Mouse (Mus musculus): Measurements from ENCODE around the gene Ugt1a7c. TPM values are rescaled to one million over a fixed set of nuclear protein-coding genes. Genes with fewer than 3 reads are reported as not detected.

Ugt1a7c gene
- total and polyA plus RNA-seq, 3 experiments: 2.2 to 15.3 (median 11.1) TPM

DNA sequence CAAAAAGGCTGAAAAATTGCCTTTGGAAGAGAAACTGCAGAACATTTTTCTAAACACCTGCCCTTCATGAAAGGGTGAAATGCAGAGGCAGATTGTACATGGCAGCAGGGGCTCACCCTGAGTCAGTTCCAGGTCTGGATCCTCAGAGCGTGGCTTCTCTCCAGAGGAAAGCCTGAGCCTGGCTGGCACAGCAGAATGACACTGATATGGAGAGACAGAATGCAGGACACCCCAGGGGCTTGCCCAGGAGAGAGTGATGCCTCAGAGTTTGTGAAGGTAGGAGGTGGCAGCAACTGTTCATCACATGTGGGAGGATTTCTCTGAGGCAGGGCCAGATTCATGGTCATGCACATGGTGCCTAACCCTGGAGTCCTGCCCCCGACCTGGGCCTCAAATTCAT is 105.1 kb downstream of the Ugt1a7c start:
- TF ChIP-seq RAD21 (IDR thresholded peaks at IDR 0.05; ENCODE audit: low read depth, low read length) (no peak), BHLHE40 (IDR thresholded peaks at IDR 0.05; ENCODE audit: low read depth, low read length) (no peak), KAT2A (IDR thresholded peaks at IDR 0.05; ENCODE audit: insufficient replicate concordance, low read length) (no peak), MAZ (IDR thresholded peaks at IDR 0.05; ENCODE audit: low read depth, low read length) (no peak)
- Histone ChIP-seq H3K27me3 (replicated peaks) (no peaks in the 10 kb centered on the region), H3K4me1 (ENCODE audit: control insufficient read depth in 1 of 2, insufficient read depth in 2 of 2) (peaks cover 0 to 11% of the 10 kb centered on the region in 2 experiments; a peak in 2 of 4 replicates), H3K4me3 (replicated peaks in 1 of 3; ENCODE audit: low read depth in 2 of 3, low read length in 2 of 3, poor library complexity in 1 of 3) (no peak overlapping the region), H3K9ac (ENCODE audit: insufficient read depth, low read depth) (no peak overlapping the region), H3K4me2 (ENCODE audit: insufficient read depth, low read depth, poor library complexity, severe bottlenecking) (no peak overlapping the region), H3K79me2 (replicated peaks; ENCODE audit: control insufficient read depth, extremely low read depth, insufficient read depth, poor library complexity, severe bottlenecking) (no peaks in the 10 kb centered on the region), H3K9me3 (replicated peaks; ENCODE audit: low read length) (no peaks in the 10 kb centered on the region), H3K36me3 (replicated peaks in 1 of 2; ENCODE audit: control insufficient read depth in 1 of 2, insufficient read depth in 1 of 2, low read length in 1 of 2) (peaks cover 0 to 2% of the 10 kb centered on the region in 2 experiments), H3K27ac (ENCODE audit: insufficient read depth, low read depth) (no peak overlapping the region)
- in situ Hi-C loops (cut with MboI; ENCODE audit: low pct_ligation_motif_present, low pct_unique_long_range_greater_than_20kb, low sequenced_read_pairs) (no loop called here), dilution Hi-C loops (cut with MboI; ENCODE audit: extremely low pct_ligation_motif_present, extremely low pct_unique_long_range_greater_than_20kb, low sequenced_read_pairs) (no loop called here)
- no peak for DNase-seq (ENCODE audit: extremely low read depth)

DNA sequence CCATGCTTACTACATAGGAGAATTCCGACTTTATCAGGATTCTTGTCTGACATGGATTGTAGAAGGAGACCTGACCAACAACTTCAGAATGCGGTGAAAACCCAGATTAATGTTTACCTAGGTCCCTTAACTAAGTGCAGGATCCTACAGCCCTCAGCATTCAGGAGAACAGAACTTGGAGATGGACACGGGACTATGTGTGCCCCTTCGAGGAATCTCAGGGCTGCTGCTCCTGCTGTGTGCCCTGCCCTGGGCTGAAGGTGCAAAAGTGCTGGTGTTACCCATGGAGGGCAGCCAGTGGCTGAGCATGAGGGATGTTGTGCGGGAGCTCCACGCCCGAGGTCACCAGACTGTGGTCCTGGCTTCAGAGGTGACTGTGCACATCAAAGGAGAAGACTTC is 105.6 kb downstream of the Ugt1a7c start, which contains the start of gene Ugt1a2:
Gene Ugt1a2, plus strand, starts transcription at position 146 of the 400 bp plus-strand sequence.
- H3K4me1 ChIP-seq (ENCODE audit: control insufficient read depth in 1 of 2, insufficient read depth in 2 of 2): peaks cover 0 to 11% of the 10 kb centered on the region in 2 experiments; a peak in 2 of 4 replicates
- DNase-seq (ENCODE audit: extremely low read depth): no peak
- no peak within 1 kb of the TSS for H3K27ac ChIP-seq (ENCODE audit: insufficient read depth, low read depth)
- H3K9ac ChIP-seq (ENCODE audit: insufficient read depth, low read depth): no peak within 1 kb of the TSS
- H3K9me3 ChIP-seq (replicated peaks; ENCODE audit: low read length): peaks cover 2% of the 10 kb centered on the region
- in situ Hi-C loops (cut with MboI; ENCODE audit: low pct_ligation_motif_present, low pct_unique_long_range_greater_than_20kb, low sequenced_read_pairs) (no loop called here), dilution Hi-C loops (cut with MboI; ENCODE audit: extremely low pct_ligation_motif_present, extremely low pct_unique_long_range_greater_than_20kb, low sequenced_read_pairs) (no loop called here)
- no peak within 1 kb of the TSS for H3K4me2 ChIP-seq (ENCODE audit: insufficient read depth, low read depth, poor library complexity, severe bottlenecking)
- peaks cover 0 to 5% of the 10 kb centered on the region in 2 experiments for H3K36me3 ChIP-seq (replicated peaks in 1 of 2; ENCODE audit: control insufficient read depth in 1 of 2, insufficient read depth in 1 of 2, low read length in 1 of 2)
- H3K4me3 ChIP-seq (replicated peaks in 1 of 3; ENCODE audit: low read depth in 2 of 3, low read length in 2 of 3, poor library complexity in 1 of 3): no peak within 1 kb of the TSS
- no peaks in the 10 kb centered on the region for H3K79me2 ChIP-seq (replicated peaks; ENCODE audit: control insufficient read depth, extremely low read depth, insufficient read depth, poor library complexity, severe bottlenecking)
- no peaks in the 10 kb centered on the region for H3K27me3 ChIP-seq (replicated peaks)
- no peak for TF ChIP-seq ELF1 (IDR thresholded peaks at IDR 0.05; ENCODE audit: low read depth, low read length)
- no peak for TF ChIP-seq EP300 (IDR thresholded peaks at IDR 0.05; ENCODE audit: low read length)
- TF ChIP-seq IRF4 (IDR thresholded peaks at IDR 0.05; ENCODE audit: low read depth, low read length): no peak
- TF ChIP-seq TBP (conservative IDR thresholded peaks at IDR 0.05; ENCODE audit: low read depth, low read length): no peak
- no peak for TF ChIP-seq MAX (IDR thresholded peaks at IDR 0.05; ENCODE audit: low read length)
- TF ChIP-seq KAT2A (IDR thresholded peaks at IDR 0.05; ENCODE audit: insufficient replicate concordance, low read length): no peak
- no peak for TF ChIP-seq NELFE (IDR thresholded peaks at IDR 0.05; ENCODE audit: low read depth, low read length)
- no peak for TF ChIP-seq POLR2A (IDR thresholded peaks at IDR 0.05; ENCODE audit: low read depth, low read length)
- no peak for TF ChIP-seq RAD21 (IDR thresholded peaks at IDR 0.05; ENCODE audit: low read depth, low read length)
- no peak for TF ChIP-seq JUN (IDR thresholded peaks at IDR 0.05; ENCODE audit: insufficient read depth, low read depth, low read length)
- TF ChIP-seq RCOR1 (conservative IDR thresholded peaks at IDR 0.05; ENCODE audit: low read depth, low read length): no peak
- no peak for TF ChIP-seq CHD1 (IDR thresholded peaks at IDR 0.05; ENCODE audit: low read depth, low read length)
- TF ChIP-seq MAZ (IDR thresholded peaks at IDR 0.05; ENCODE audit: low read depth, low read length): no peak
- TF ChIP-seq NRF1 (IDR thresholded peaks at IDR 0.05; ENCODE audit: low read depth, low read length): no peak
- TF ChIP-seq USF2 (conservative IDR thresholded peaks at IDR 0.05; ENCODE audit: low read depth, low read length): no peak
- no peak for TF ChIP-seq PAX5 (IDR thresholded peaks at IDR 0.05; ENCODE audit: low read length)
- TF ChIP-seq ZNF384 (IDR thresholded peaks at IDR 0.05; ENCODE audit: low read depth, low read length): no peak
- no peak for TF ChIP-seq GABPA (IDR thresholded peaks at IDR 0.05; ENCODE audit: insufficient replicate concordance, low read depth, low read length)
- TF ChIP-seq MXI1 (IDR thresholded peaks at IDR 0.05; ENCODE audit: low read depth, low read length): no peak

Data from CH12.LX (cell line).